Mouse (Mus musculus) heart, adult 2 months (tissue): ENCODE results near the gene Kifc1.
"Not testable (repeated sequence)": the region's sequence is repeated elsewhere in the genome, so short reads cannot be mapped to it uniquely, and the experiment has no call there.

Experiments
- CTCF ChIP-seq: fragments of 200-600 bp; IDR thresholded peaks from 2 replicates; pipeline ENCODE4 v1.8.1; 2022; ENCODE audit warnings: antibody characterized with exemption, mild to moderate bottlenecking, moderate library complexity
- EP300 ChIP-seq: fragments of 200-500 bp; IDR thresholded peaks from 2 replicates; pipeline ENCODE4 v1.6.1; 2011; ENCODE audit warnings: low read depth, low read length, control low read depth; ENCODE audit not compliant: insufficient read depth
- POLR2A ChIP-seq: fragments of 200-500 bp; IDR thresholded peaks from 2 replicates; pipeline ENCODE4 v1.6.1; 2011; ENCODE audit warnings: mild to moderate bottlenecking, low read depth, low read length, control low read depth; ENCODE audit not compliant: insufficient read depth

DNA sequence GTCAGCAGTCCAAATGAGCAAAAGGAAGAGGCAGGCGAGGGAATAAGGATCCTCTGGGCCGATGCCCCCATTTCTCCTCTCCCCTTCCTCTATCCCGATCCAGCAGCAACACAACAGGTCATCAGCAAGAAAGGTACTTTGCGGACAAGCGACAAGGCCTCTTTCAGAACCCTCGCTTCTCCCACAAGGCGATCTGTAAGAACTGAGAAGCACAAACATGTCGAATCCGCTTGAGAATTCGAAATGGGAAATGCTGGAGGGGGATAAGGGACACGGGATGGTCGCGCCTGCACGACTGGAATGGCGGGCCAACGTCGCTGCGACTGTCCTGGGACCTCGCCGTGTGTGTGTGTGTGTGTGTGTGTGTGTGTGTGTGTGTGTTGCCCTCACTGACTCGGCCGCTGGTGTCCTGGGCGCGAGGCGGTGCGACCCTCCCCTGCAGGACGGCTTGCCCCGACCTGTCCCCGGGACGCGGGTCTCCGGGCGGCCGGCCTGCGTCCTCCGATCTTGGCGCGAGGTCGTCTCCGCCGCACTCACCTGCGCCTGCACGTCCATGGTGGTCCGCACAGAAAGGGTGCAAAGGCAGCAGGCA, 424 bp downstream of the Kifc1 start:
- TF ChIP-seq CTCF, EP300, POLR2A: not testable (repeated sequence)
